Mouse (Mus musculus): ENCODE measurements around the gene Eml6.

DNA sequence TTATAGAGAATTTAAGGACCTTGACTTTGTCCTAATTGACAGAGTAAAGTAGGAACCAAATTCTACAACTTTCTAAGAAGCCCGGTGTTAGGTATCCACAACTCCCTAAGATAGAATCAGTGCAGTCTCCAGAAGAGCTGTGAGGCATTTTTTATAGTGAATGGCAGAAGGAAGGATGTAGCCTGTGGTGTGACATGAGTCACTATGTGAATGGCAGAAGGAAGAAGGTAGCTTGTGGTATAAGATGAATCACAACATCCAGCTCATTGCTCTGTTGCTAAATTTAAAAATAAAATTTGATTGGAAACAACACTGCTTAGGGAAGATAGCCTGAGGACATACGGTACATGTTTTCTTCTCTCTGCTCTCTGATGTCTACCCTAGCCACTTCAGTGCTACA is 146.2 kb downstream of the Eml6 start:
- TF ChIP-seq POLR2A (IDR thresholded peaks at IDR 0.05; ENCODE audit: borderline replicate concordance, control insufficient read depth, low read depth, low read length) (no peak), CTCF (IDR thresholded peaks at IDR 0.05; ENCODE audit: control insufficient read depth, insufficient read depth, low read length) (no peak)

All from bone marrow, adult 2 months (tissue).